Mouse (Mus musculus): ENCODE data around the gene Pigu. TPM values are rescaled to one million over a fixed set of nuclear protein-coding genes. Genes with fewer than 3 reads are reported as not detected.

The Pigu gene
- 19.7 and 21.6 TPM in 2 replicates for polyA plus RNA-seq (2012)

GRCm38 (mm10) chr2:155356971-155357591 lies at the start of gene Pigu:
Gene Pigu, minus strand, starts transcription at chr2:155357430.

DNA sequence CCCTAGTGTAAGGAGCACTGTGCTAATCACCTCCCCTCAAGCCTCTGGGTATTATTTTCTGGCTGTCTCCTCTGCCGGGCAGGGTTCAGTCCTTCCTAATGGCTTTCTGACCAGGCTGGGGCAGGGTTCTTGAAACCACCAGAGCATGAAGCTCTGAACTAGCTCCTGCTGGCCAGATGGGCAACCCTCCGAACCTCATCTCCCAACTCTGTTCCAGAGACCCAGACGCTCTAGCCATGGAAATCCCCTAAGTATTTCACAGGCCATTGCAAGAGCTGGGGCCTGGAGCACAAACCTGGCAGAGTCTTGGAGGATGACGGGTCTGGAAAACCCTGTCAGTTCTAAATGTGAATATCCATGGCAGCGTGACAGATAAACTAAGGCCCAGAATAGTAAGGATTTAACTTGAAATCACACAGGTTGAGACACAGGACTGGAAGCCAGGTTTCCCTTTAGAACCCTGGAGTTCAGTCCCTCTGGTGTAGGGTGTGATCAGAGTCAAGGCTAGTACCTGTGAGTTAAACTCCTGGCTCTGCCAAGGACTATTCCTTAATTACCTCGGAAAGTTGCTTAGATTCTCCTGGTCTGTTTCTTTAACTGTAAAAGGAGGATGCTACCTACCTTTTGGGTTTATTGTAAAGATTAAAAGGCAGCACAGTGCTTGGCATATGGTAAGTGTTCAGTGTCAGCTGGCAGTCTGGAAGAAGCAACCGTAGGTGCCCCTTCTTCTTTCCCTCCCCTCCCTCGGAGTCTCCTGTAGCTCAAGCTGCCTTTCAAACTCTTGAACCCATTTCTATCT lies 23.2 kb upstream of the Pigu start, which contains the start of gene Trp53inp2:
Gene Trp53inp2, plus strand, starts transcription at position 799 of the 799 bp plus-strand sequence.

GRCm38 (mm10) chr2:155276195-155276594 lies 81.0 kb downstream of the Pigu start, which contains the start of gene Map1lc3a:
Gene Map1lc3a, plus strand, starts transcription at chr2:155276297.

GRCm38 (mm10) chr2:155236362-155236992 lies 120.8 kb downstream of the Pigu start, which contains the start of gene Dynlrb1:
Gene Dynlrb1, plus strand, starts transcription at chr2:155236533.

Other genes with a start within 250 kb of the Pigu start
- 2.8 and 3.1 TPM in 2 replicates for gene Itch, start 223.9 kb downstream of the Pigu start, polyA plus RNA-seq (2012)
- gene Dynlrb1, start 120.9 kb downstream of the Pigu start, polyA plus RNA-seq (2012): 113 and 117 TPM in 2 replicates
- gene Map1lc3a, start 81.1 kb downstream of the Pigu start, polyA plus RNA-seq (2012): 54.0 and 58.5 TPM in 2 replicates
- gene Trp53inp2, start 23.6 kb upstream of the Pigu start, polyA plus RNA-seq (2012): 18.4 and 19.9 TPM in 2 replicates
- gene Ncoa6, start 116.5 kb upstream of the Pigu start, polyA plus RNA-seq (2012): 55.4 and 75.3 TPM in 2 replicates
- gene Acss2, start 160.5 kb upstream of the Pigu start, polyA plus RNA-seq (2012): 7.5 and 10.4 TPM in 2 replicates
- gene Ggt7, start 160.8 kb upstream of the Pigu start, polyA plus RNA-seq (2012): 0.38 and 0.43 TPM in 2 replicates
- gene Gss, start 235.4 kb upstream of the Pigu start, polyA plus RNA-seq (2012): 16.0 and 16.6 TPM in 2 replicates

All from megakaryocyte-erythroid progenitor cell, adult 5 weeks (primary cell).